Mouse (Mus musculus): Measurements from ENCODE around the gene Ppp1r12a. TPM values are rescaled to one million over a fixed set of nuclear protein-coding genes. Genes with fewer than 3 reads are reported as not detected.

Ppp1r12a gene
- polyA plus RNA-seq, 1 experiment from 2014 or later, result 74.0 TPM

DNA sequence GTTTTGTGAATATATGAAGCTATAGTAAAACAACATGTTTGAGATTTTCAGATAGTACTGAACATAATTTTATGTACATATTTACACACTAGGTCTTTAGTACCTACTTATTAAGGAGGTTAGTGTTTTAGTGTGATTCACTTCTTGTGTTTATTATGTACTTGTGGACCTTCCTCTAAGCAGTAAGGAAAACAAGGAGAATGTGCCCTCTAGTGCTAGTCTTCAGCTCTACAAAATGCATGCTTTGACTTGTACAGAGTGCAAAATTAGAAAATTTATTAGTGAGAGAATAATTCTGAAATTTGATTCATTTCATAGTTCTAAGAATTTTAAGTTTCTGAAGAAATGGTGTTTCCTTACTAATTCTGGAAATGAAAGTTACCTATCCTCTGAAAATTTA, 28.6 kb downstream of the Ppp1r12a start:
- ATAC-seq (replicated peaks; ENCODE audit: low FRiP score, low read depth), result no peak

DNA sequence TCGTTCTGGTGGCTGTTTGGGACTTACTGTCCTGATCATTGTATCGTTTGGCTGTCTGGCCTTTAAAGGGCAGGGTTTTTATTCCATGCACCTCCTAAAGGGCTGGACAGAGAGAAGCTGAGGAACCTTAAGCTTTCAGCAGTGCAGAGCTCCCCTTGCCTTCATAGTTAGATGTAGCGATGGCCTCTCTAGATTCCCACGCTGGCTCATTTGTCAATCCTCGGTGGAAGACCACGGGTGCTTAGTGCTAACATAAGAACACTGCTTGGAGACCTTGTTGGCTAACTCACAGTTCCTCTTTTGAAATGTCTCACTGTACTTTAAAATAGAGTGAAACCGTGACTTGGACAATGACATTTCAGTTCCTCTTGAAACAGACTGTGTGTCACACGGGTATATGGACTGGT, 29.4 kb downstream of the Ppp1r12a start:
- WGBS, result 75% methylated on average over 8 of the region's 8 CpGs
- no peaks in the 10 kb centered on the region for H3K9me3 ChIP-seq (replicated peaks; ENCODE audit: low read length)
- no peak for TF ChIP-seq CTCF (IDR thresholded peaks at IDR 0.05; ENCODE audit: low read depth)
- H3K4me1 ChIP-seq (replicated peaks; ENCODE audit: insufficient read depth, low read length), result no peaks in the 10 kb centered on the region
- H3K36me3 ChIP-seq (ENCODE audit: insufficient read depth, low read length), result no peaks in the 10 kb centered on the region
- DNase-seq (ENCODE audit: low spot score), result no peak
- ATAC-seq (replicated peaks; ENCODE audit: low FRiP score, low read depth), result no peak
- no peak overlapping the region for H3K9ac ChIP-seq (ENCODE audit: low read depth, low read length)
- no peak overlapping the region for H3K4me3 ChIP-seq (replicated peaks; ENCODE audit: low read depth, low read length)
- no peak overlapping the region for H3K27ac ChIP-seq
- H3K27me3 ChIP-seq (ENCODE audit: insufficient read depth, low read length), result no peaks in the 10 kb centered on the region
- no peak overlapping the region for H3K4me2 ChIP-seq (ENCODE audit: low read length)

More for the DNA sequence above, 28.6 kb downstream of the Ppp1r12a start:
- peak; percentile 60 for TF ChIP-seq CTCF (IDR thresholded peaks at IDR 0.05; ENCODE audit: low read depth)
- Histone ChIP-seq H3K4me2 (ENCODE audit: low read length) (no peak overlapping the region), H3K9me3 (replicated peaks; ENCODE audit: low read length) (no peaks in the 10 kb centered on the region), H3K4me3 (replicated peaks; ENCODE audit: low read depth, low read length) (no peak overlapping the region), H3K36me3 (ENCODE audit: insufficient read depth, low read length) (no peaks in the 10 kb centered on the region), H3K27ac (no peak overlapping the region), H3K27me3 (ENCODE audit: insufficient read depth, low read length) (no peaks in the 10 kb centered on the region), H3K9ac (ENCODE audit: low read depth, low read length) (no peak overlapping the region), H3K4me1 (replicated peaks; ENCODE audit: insufficient read depth, low read length) (no peaks in the 10 kb centered on the region)
- DNase-seq (ENCODE audit: low spot score), result peak; percentile 61

DNA sequence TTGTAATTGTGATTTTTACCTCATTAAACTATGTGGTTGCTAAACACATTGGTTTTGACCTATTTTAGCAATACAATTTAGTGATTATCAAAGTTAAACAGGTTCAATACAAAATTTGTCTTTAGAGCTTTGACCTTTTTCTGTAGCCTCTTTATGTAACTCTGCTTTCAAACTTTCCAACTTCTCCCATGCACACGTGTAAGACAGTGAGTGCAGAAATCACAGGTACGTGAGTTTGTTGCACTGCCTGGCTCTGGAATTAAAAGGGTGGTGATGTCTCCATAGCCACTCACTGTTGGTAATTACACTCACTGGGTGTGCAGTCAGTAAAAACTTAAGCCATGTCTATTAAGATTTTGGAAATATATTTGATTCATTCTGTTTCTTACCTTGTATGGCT, 30.3 kb downstream of the Ppp1r12a start:
- 59% methylated on average over 2 of the region's 2 CpGs for WGBS
- H3K27me3 ChIP-seq (ENCODE audit: insufficient read depth, low read length), result no peaks in the 10 kb centered on the region
- no peaks in the 10 kb centered on the region for H3K4me1 ChIP-seq (replicated peaks; ENCODE audit: insufficient read depth, low read length)
- no peak overlapping the region for H3K4me2 ChIP-seq (ENCODE audit: low read length)
- no peak for ATAC-seq (replicated peaks; ENCODE audit: low FRiP score, low read depth)
- DNase-seq (ENCODE audit: low spot score), result no peak
- H3K9me3 ChIP-seq (replicated peaks; ENCODE audit: low read length), result no peaks in the 10 kb centered on the region
- H3K36me3 ChIP-seq (ENCODE audit: insufficient read depth, low read length), result no peaks in the 10 kb centered on the region
- H3K27ac ChIP-seq, result no peak overlapping the region
- H3K9ac ChIP-seq (ENCODE audit: low read depth, low read length), result no peak overlapping the region
- H3K4me3 ChIP-seq (replicated peaks; ENCODE audit: low read depth, low read length), result no peak overlapping the region
- TF ChIP-seq CTCF (IDR thresholded peaks at IDR 0.05; ENCODE audit: low read depth), result no peak

DNA sequence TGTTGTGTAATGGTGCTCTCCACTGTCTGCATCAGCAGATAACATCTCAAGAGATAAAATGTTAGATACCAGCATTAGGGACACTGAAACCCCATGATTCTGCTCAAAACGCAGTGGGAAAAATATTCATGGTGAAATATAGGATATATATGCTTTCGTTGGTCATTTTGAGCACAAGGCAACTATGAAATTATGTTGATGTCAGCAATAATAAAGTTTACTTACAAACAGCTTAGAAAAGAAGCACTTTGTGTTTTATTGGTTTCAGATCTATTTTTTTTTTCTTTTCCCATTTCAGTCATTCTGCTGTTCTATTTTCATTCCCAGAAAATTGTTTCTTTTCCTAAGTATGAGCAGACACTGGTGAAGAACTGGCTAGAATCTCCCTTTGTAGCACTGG, 34.1 kb downstream of the Ppp1r12a start:
- ATAC-seq (replicated peaks; ENCODE audit: low FRiP score, low read depth) (no peak), DNase-seq (ENCODE audit: low spot score) (no peak)
- Histone ChIP-seq H3K4me2 (ENCODE audit: low read length) (no peak overlapping the region), H3K9ac (ENCODE audit: low read depth, low read length) (no peak overlapping the region), H3K27ac (no peak overlapping the region), H3K36me3 (ENCODE audit: insufficient read depth, low read length) (no peaks in the 10 kb centered on the region), H3K4me3 (replicated peaks; ENCODE audit: low read depth, low read length) (no peak overlapping the region), H3K27me3 (ENCODE audit: insufficient read depth, low read length) (no peaks in the 10 kb centered on the region), H3K9me3 (replicated peaks; ENCODE audit: low read length) (no peaks in the 10 kb centered on the region), H3K4me1 (replicated peaks; ENCODE audit: insufficient read depth, low read length) (no peaks in the 10 kb centered on the region)
- no peak for TF ChIP-seq CTCF (IDR thresholded peaks at IDR 0.05; ENCODE audit: low read depth)
- WGBS, result 97% methylated on average over 2 of the region's 2 CpGs

DNA sequence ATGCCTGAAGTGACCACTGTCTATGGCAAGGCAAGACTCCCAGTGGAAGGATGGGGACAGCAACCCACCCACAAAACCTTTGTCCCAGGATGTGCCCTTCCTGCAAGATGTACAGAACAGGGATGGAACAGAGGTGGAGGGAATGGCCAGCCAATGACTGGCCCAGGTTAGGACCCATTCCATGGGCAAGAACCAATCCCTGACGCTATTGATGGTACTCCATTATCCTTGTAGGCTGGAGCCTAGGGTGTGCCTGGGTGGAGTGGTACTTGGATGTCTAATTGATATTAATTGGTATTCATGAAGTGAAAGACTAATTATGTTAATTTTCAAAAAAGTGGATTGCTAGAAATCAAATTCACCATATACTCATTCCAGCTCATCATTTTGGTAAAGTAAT, 35.5 kb downstream of the Ppp1r12a start:
- Histone ChIP-seq H3K9ac (ENCODE audit: low read depth, low read length) (no peak overlapping the region), H3K4me2 (ENCODE audit: low read length) (no peak overlapping the region), H3K27ac (no peak overlapping the region), H3K4me3 (replicated peaks; ENCODE audit: low read depth, low read length) (no peak overlapping the region), H3K9me3 (replicated peaks; ENCODE audit: low read length) (no peaks in the 10 kb centered on the region), H3K36me3 (ENCODE audit: insufficient read depth, low read length) (no peaks in the 10 kb centered on the region), H3K4me1 (replicated peaks; ENCODE audit: insufficient read depth, low read length) (no peaks in the 10 kb centered on the region), H3K27me3 (ENCODE audit: insufficient read depth, low read length) (no peaks in the 10 kb centered on the region)
- WGBS, result 94% methylated on average over 1 of the region's 1 CpGs
- ATAC-seq (replicated peaks; ENCODE audit: low FRiP score, low read depth), result no peak
- no peak for TF ChIP-seq CTCF (IDR thresholded peaks at IDR 0.05; ENCODE audit: low read depth)
- DNase-seq (ENCODE audit: low spot score), result no peak

DNA sequence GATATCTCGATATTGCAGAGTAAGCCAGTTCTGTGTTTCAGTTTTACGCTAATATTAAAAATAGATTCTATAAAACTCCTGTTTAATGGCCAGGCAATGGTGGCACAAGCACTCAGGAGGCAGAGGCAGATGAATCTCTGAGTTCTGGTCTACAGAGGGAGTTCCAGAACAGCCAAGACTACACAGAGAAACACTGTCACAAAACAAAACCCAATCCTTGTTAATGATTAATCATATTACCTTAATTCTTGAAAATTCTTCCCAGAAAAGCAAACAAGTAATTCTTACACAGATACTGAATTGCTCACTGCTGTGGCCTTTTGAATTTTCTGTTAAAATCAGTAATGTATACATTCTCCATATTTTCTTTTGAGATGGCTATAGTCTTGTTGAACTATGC, 37.0 kb downstream of the Ppp1r12a start:
- WGBS, result 87% methylated on average over 2 of the region's 2 CpGs
- no peaks in the 10 kb centered on the region for H3K36me3 ChIP-seq (ENCODE audit: insufficient read depth, low read length)
- no peak for ATAC-seq (replicated peaks; ENCODE audit: low FRiP score, low read depth)
- no peak overlapping the region for H3K27ac ChIP-seq
- no peak for DNase-seq (ENCODE audit: low spot score)
- TF ChIP-seq CTCF (IDR thresholded peaks at IDR 0.05; ENCODE audit: low read depth), result no peak
- no peak overlapping the region for H3K4me3 ChIP-seq (replicated peaks; ENCODE audit: low read depth, low read length)
- no peaks in the 10 kb centered on the region for H3K4me1 ChIP-seq (replicated peaks; ENCODE audit: insufficient read depth, low read length)
- no peak overlapping the region for H3K9ac ChIP-seq (ENCODE audit: low read depth, low read length)
- H3K4me2 ChIP-seq (ENCODE audit: low read length), result no peak overlapping the region
- H3K9me3 ChIP-seq (replicated peaks; ENCODE audit: low read length), result no peaks in the 10 kb centered on the region
- H3K27me3 ChIP-seq (ENCODE audit: insufficient read depth, low read length), result no peaks in the 10 kb centered on the region

DNA sequence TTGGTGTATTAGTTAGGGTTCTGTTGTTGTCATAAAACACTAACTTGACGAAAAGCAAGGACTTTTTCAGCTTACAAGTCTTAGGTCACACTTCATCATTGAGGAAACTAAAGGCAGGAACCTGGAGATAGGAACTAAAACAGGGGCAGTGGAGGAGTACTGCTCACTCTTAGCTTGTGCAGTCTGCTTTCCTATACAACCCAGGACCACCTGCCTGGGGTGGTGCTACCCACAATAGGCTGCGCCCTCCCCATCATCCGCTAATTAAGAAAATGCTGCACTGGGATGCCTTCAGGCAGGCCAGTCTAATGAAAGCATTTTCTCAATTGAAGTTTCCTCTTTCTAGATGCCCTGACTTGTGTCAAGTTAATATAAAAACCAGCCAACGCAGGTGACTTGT, 40.1 kb downstream of the Ppp1r12a start:
- Histone ChIP-seq H3K4me1 (replicated peaks; ENCODE audit: insufficient read depth, low read length) (no peaks in the 10 kb centered on the region), H3K4me2 (ENCODE audit: low read length) (no peak overlapping the region), H3K9ac (ENCODE audit: low read depth, low read length) (no peak overlapping the region), H3K36me3 (ENCODE audit: insufficient read depth, low read length) (no peaks in the 10 kb centered on the region), H3K4me3 (replicated peaks; ENCODE audit: low read depth, low read length) (no peak overlapping the region), H3K9me3 (replicated peaks; ENCODE audit: low read length) (no peaks in the 10 kb centered on the region), H3K27ac (no peak overlapping the region; the same call in 1 of the 2 replicates), H3K27me3 (ENCODE audit: insufficient read depth, low read length) (no peaks in the 10 kb centered on the region)
- WGBS, result 76% methylated on average over 4 of the region's 4 CpGs
- DNase-seq (ENCODE audit: low spot score) (no peak), ATAC-seq (replicated peaks; ENCODE audit: low FRiP score, low read depth) (no peak)
- no peak for TF ChIP-seq CTCF (IDR thresholded peaks at IDR 0.05; ENCODE audit: low read depth)
